Mouse (Mus musculus) midbrain, embryonic 10.5 days (tissue): ENCODE measurements at regions not wholly inside any gene's neighbourhood (a gene's known extent, or its start where the extent isn't known, plus 50 kb on each side); places are given as distances from the start of the nearest gene placed in this dataset.

Experiments used
- DNase-seq: peaks from one replicate; pipeline ENCODE4 v3.0.0-alpha.2; 2017; ENCODE audit warnings: low spot score
- H3K27ac ChIP-seq: fragments of 300-500 bp; sonication (generic); replicated peaks from 2 replicates; pipeline ENCODE4 v1.5.1; 2016; ENCODE audit warnings: mild to moderate bottlenecking
- H3K27me3 ChIP-seq: fragments of 300-500 bp; sonication (generic); 2 replicates; pipeline ENCODE4 v1.6.1; 2016; ENCODE audit warnings: low read depth, mild to moderate bottlenecking; ENCODE audit not compliant: poor library complexity, severe bottlenecking
- H3K36me3 ChIP-seq: fragments of 300-500 bp; sonication (generic); 2 replicates; pipeline ENCODE4 v1.6.1; 2016; ENCODE audit warnings: mild to moderate bottlenecking, moderate library complexity
- H3K4me1 ChIP-seq: fragments of 300-500 bp; sonication (generic); 2 replicates; pipeline ENCODE4 v1.6.1; 2016
- H3K4me3 ChIP-seq: fragments of 300-500 bp; sonication (generic); 2 replicates; pipeline ENCODE4 v1.5.1; 2016; ENCODE audit warnings: mild to moderate bottlenecking, moderate library complexity
- H3K9me3 ChIP-seq: fragments of 300-500 bp; sonication (generic); replicated peaks from 2 replicates; pipeline ENCODE4 v1.6.1; 2016; ENCODE audit warnings: mild to moderate bottlenecking
- WGBS: fragments of 180-500 bp; shearing (Covaris S2); methylation state at CpG from one replicate; pipeline ENCODE4 v1.1.7; 2016; 5-methylcytosine and 5-hydroxymethylcytosine counted together

DNA sequence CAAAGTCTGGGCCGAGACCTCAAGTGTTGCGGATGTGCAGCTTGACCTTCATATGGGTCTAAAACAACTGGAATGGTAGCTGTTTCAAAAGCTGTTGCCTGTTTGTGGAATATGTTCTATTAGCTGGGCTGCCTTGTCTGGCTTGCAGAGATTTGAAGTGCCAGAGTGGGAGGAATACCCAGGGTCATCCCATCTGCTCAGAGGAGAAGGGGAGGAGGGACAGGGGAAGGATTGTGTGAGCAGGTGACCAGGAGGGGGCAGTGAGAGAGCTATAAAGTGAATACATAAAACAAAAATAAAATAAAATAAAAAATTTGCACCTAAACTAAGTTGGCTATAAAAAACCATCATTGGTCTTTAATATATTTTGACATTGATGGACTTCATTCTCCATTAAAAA, 377.7 kb downstream of the Bmper start:
- H3K9me3 ChIP-seq = no peaks in the 10 kb centered on the region
- 89% methylated on average over 2 of the region's 2 CpGs for WGBS
- no peak for DNase-seq
- H3K27me3 ChIP-seq = no peaks in the 10 kb centered on the region
- H3K36me3 ChIP-seq = no peaks in the 10 kb centered on the region
- H3K4me1 ChIP-seq = no peaks in the 10 kb centered on the region
- no peak overlapping the region for H3K27ac ChIP-seq
- H3K4me3 ChIP-seq = no peak overlapping the region
